Mouse (Mus musculus): ENCODE measurements at regions not wholly inside any gene's neighbourhood (a gene's known extent, or its start where the extent isn't known, plus 50 kb on each side); places are given as distances from the start of the nearest gene placed in this dataset.

GRCm38 (mm10) chr1:88891041-88891440 lies 179.2 kb upstream of the Sh3bp4 start:
- DNase-seq (ENCODE audit: low read depth, low spot score): no peak

GRCm38 (mm10) chr1:88902426-88902825 lies 167.8 kb upstream of the Sh3bp4 start:
- no peak for DNase-seq (ENCODE audit: low read depth, low spot score)

- no peak for DNase-seq (ENCODE audit: low read depth, low spot score)
These were observed 162.3 kb upstream of the Sh3bp4 start for GRCm38 (mm10) chr1:88907766-88908463.

GRCm38 (mm10) chr1:88908683-88909082 lies 161.5 kb upstream of the Sh3bp4 start:
- DNase-seq (ENCODE audit: low read depth, low spot score): no peak

GRCm38 (mm10) chr1:88909314-88909713 lies 160.9 kb upstream of the Sh3bp4 start:
- DNase-seq (ENCODE audit: low read depth, low spot score): no peak

- no peak for DNase-seq (ENCODE audit: low read depth, low spot score)
These were observed 160.2 kb upstream of the Sh3bp4 start for GRCm38 (mm10) chr1:88909864-88910573.

GRCm38 (mm10) chr1:88911724-88912123 lies 158.5 kb upstream of the Sh3bp4 start:
- DNase-seq (ENCODE audit: low read depth, low spot score): peak; percentile 39

- DNase-seq (ENCODE audit: low read depth, low spot score): no peak
These were observed 153.6 kb upstream of the Sh3bp4 start for GRCm38 (mm10) chr1:88916531-88917050.

- DNase-seq (ENCODE audit: low read depth, low spot score): no peak
These were observed 148.8 kb upstream of the Sh3bp4 start for GRCm38 (mm10) chr1:88921401-88921800.

- DNase-seq (ENCODE audit: low read depth, low spot score): peak; percentile 94
These were observed 146.2 kb upstream of the Sh3bp4 start for GRCm38 (mm10) chr1:88923791-88924581.

GRCm38 (mm10) chr1:88935191-88935590 lies 135.0 kb upstream of the Sh3bp4 start:
- no peak for DNase-seq (ENCODE audit: low read depth, low spot score)

- DNase-seq (ENCODE audit: low read depth, low spot score): no peak
These were observed 134.4 kb upstream of the Sh3bp4 start for GRCm38 (mm10) chr1:88935779-88936178.

- DNase-seq (ENCODE audit: low read depth, low spot score): no peak
These were observed 132.9 kb upstream of the Sh3bp4 start for GRCm38 (mm10) chr1:88937327-88937726.

GRCm38 (mm10) chr1:88938458-88938857 lies 131.8 kb upstream of the Sh3bp4 start:
- no peak for DNase-seq (ENCODE audit: low read depth, low spot score)

- DNase-seq (ENCODE audit: low read depth, low spot score): no peak
These were observed 127.2 kb upstream of the Sh3bp4 start for GRCm38 (mm10) chr1:88943039-88943438.

- no peak for DNase-seq (ENCODE audit: low read depth, low spot score)
These were observed 124.3 kb upstream of the Sh3bp4 start for GRCm38 (mm10) chr1:88945868-88946267.

- no peak for DNase-seq (ENCODE audit: low read depth, low spot score)
These were observed 123.8 kb upstream of the Sh3bp4 start for GRCm38 (mm10) chr1:88946374-88946773.

- DNase-seq (ENCODE audit: low read depth, low spot score): peak; percentile 19
These were observed 120.3 kb upstream of the Sh3bp4 start for GRCm38 (mm10) chr1:88949911-88950310.

- no peak for DNase-seq (ENCODE audit: low read depth, low spot score)
These were observed 116.7 kb upstream of the Sh3bp4 start for GRCm38 (mm10) chr1:88953516-88953915.

- no peak for DNase-seq (ENCODE audit: low read depth, low spot score)
These were observed 115.4 kb upstream of the Sh3bp4 start for GRCm38 (mm10) chr1:88954784-88955183.

- DNase-seq (ENCODE audit: low read depth, low spot score): peak; percentile 50
These were observed 113.2 kb upstream of the Sh3bp4 start for GRCm38 (mm10) chr1:88957061-88957460.

GRCm38 (mm10) chr1:88959715-88960114 lies 110.5 kb upstream of the Sh3bp4 start:
- DNase-seq (ENCODE audit: low read depth, low spot score): no peak

All from ZHBTc4 (cell line).